Mouse (Mus musculus) cerebellum, postnatal 25 days (tissue): Measurements from ENCODE around the gene Gm3448.
A peak's percentile ranks its signal among the peaks of the same experiment; 100 is the strongest.
"Not testable (repeated sequence)": the region's sequence is repeated elsewhere in the genome, so short reads cannot be mapped to it uniquely, and the experiment has no call there.

ENCODE experiments used
- DNase-seq, 2 experiments: peaks; one replicate each; pipeline ENCODE4 v3.0.0; 2021; ENCODE audit warnings: mixed read lengths in 2 of 2

Gene Gm3448

GRCm38 (mm10) chr17:15025513-15025912, 15.8 kb downstream of the Gm3448 start:
- not testable (repeated sequence) for DNase-seq

GRCm38 (mm10) chr17:15024502-15025193, 16.7 kb downstream of the Gm3448 start:
- not testable (repeated sequence) for DNase-seq

DNA sequence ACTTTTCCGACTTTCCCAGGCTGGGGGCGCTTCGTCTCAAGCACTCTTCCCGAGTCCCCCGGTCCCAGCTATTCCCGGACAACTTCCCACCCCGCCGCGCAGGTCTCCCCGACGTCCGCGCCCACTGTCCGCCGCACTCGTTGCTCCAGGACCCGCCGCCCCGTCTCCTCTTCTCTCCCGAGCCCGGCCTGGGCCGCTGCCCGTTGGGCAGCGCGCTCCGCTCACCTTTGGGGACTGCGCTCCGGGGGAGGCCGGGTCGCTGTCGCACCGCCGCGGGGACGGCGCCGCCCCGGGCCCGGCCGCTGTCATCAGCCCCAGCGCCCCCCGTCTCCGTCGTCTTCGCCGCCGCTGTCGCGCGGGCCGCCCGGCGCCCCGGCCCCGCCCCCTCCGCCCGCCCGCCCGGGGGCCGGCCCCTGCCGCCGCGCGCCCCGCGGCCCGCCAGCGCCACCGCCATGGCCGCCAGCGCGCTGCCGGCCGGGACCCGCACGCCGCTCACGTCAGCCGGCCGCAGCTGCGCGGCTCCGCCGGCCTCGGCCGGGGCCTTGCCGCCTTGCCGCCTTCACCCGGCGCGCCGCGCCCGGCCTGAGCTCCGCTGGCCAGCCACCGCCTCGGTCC, 17.4 kb downstream of the Gm3448 start:
- not testable (repeated sequence) for DNase-seq

DNA sequence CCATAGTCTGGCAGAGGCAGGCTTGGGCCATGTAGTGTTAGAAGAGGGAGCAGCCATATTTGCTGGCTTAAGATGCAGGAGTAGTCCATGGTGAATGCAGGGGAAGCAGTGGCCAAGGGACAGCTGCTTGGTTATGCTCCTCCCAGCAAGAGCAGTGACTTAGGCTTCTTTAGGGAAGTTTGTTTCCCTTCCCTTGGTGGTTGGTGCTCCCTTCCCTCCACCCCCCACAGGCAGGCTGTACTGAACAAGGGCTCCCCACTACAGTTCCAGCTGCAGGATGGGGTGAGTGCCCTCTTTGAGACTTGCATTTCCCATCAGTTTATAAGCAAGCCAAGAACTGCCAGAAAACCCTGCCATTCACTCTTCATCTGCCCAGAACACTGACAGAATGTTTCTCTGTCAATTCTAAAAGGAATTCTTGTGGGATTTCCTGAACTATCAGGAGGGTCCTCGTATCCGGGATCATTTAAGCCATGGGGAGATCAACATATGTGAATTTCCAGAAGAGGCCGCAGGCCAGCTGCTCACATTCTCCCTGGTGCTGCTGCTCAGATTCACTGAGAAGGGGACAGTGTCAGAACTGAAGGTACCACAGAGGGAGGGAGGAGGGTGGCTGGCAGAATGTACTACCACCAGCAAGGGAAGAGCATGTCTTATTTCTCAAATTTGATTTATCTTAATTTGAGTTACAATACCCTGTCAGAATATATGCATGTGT, 19.7 kb downstream of the Gm3448 start:
- DNase-seq: peak; percentile 5 to 9

DNA sequence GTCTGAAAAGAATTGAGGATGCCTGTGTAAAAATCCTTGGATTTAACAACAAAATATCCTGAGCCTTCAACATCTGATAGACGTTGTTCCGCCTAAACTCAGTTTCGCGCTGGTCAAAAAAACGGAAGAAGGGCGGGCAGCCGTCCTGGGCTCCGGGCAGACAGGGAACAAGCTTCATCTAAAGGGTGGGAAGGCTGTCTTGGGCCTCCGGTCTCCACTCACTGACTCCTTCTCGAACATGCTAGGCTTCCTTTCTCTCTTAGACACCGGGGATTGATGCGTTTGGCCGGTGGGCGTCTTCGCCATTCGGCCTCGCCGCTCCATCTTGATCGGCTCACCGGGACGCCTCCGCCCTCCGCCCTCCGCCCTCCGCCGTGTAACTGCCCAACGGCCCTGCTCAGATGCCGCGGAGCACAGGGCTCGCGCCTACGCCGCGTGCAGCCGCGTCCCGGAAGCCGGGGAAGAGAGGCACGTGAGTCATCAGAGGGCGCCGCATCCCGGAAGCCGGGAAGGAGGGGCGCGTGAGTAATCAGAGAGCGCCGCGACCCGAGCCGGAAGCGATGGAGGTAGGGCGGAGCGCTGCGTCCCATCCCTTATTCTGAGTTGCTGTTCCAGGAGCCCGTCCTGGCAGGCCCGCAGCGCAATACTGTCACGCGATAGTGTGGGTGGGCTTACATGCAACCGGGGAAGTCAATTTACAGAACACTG, 31.5 kb downstream of the Gm3448 start, which contains the start of gene Gm3435:
TSS of gene Gm3435 (plus strand) at position 471 of the 708 bp plus-strand sequence.
- not testable (repeated sequence) for DNase-seq

DNA sequence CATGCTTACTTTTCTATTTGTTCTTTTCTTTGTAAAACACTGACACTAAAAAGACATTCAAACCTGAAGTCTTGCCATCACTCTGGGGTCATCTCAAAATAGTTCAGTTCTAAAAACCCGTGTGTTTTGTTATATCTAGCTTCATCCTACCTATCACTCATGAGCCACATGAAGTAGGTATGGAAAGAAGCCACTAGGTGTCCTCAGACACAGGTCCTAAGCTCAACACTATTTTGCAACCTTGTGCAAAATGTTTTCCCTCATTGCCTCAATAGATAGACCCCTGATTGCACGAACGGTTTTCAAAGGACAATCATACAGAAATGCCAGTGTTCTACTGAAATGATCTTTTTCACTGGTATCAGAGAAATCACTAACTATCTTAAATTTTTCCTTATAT, 32.2 kb downstream of the Gm3448 start:
- not testable (repeated sequence) for DNase-seq

GRCm38 (mm10) chr17:15000047-15000446, 41.3 kb downstream of the Gm3448 start:
- not testable (repeated sequence) for DNase-seq

GRCm38 (mm10) chr17:14994140-14994539, 47.2 kb downstream of the Gm3448 start:
- DNase-seq: not testable (repeated sequence)

DNA sequence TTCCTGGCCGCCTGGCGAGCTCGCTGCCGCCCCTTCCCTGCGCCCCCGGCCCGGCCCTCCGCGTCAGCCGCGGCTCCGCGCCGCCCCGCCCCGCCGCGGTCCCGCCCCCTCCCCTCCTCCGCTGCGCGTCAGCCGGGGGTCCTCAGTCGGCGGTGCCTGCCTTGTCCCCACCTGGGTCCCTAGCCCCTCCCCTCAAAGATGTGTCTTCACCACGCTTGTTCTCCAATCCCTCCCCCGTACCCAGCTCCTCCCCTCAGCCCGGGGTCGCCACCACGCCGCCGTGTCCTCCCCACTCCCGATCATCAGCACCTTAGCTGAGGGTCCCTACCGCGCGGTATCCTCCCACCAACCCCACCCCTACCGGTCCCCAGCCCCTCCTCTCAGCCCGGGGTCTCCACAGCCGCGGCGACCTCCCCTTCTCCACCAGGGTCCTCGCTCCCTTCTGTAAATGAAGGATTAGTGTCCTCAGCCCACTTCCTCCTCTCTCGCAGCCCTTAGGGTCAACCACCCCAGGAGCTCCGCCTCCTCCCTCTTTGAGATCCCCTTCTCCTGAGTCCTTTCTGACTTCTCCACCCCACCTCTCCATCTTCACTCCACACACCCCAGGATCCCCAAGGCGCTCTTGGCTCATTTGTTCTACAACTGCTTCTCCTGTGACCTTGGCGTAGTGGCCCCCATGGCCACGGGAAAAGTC, 48.1 kb downstream of the Gm3448 start:
- not testable (repeated sequence) for DNase-seq

DNA sequence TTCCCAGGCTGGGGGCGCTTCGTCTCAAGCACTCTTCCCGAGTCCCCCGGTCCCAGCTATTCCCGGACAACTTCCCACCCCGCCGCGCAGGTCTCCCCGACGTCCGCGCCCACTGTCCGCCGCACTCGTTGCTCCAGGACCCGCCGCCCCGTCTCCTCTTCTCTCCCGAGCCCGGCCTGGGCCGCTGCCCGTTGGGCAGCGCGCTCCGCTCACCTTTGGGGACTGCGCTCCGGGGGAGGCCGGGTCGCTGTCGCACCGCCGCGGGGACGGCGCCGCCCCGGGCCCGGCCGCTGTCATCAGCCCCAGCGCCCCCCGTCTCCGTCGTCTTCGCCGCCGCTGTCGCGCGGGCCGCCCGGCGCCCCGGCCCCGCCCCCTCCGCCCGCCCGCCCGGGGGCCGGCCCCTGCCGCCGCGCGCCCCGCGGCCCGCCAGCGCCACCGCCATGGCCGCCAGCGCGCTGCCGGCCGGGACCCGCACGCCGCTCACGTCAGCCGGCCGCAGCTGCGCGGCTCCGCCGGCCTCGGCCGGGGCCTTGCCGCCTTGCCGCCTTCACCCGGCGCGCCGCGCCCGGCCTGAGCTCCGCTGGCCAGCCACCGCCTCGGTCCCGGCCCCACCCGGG, 48.7 kb downstream of the Gm3448 start:
- DNase-seq: not testable (repeated sequence)

- DNase-seq: peak in 1 of 2 experiments; percentile 1
These were observed 51.1 kb downstream of the Gm3448 start for GRCm38 (mm10) chr17:14990116-14990702.

DNA sequence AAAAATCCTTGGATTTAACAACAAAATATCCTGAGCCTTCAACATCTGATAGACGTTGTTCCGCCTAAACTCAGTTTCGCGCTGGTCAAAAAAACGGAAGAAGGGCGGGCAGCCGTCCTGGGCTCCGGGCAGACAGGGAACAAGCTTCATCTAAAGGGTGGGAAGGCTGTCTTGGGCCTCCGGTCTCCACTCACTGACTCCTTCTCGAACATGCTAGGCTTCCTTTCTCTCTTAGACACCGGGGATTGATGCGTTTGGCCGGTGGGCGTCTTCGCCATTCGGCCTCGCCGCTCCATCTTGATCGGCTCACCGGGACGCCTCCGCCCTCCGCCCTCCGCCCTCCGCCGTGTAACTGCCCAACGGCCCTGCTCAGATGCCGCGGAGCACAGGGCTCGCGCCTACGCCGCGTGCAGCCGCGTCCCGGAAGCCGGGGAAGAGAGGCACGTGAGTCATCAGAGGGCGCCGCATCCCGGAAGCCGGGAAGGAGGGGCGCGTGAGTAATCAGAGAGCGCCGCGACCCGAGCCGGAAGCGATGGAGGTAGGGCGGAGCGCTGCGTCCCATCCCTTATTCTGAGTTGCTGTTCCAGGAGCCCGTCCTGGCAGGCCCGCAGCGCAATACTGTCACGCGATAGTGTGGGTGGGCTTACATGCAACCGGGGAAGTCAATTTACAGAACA, 62.8 kb downstream of the Gm3448 start, which contains the start of the genes 9030025P20Rik and Gm3417:
TSS of gene 9030025P20Rik (plus strand) at position 107 of the 677 bp plus-strand sequence.
TSS of gene Gm3417 (minus strand) at position 429 of the 677 bp plus-strand sequence.
- DNase-seq: not testable (repeated sequence)

GRCm38 (mm10) chr17:14977718-14978361, 63.5 kb downstream of the Gm3448 start:
- not testable (repeated sequence) for DNase-seq

DNA sequence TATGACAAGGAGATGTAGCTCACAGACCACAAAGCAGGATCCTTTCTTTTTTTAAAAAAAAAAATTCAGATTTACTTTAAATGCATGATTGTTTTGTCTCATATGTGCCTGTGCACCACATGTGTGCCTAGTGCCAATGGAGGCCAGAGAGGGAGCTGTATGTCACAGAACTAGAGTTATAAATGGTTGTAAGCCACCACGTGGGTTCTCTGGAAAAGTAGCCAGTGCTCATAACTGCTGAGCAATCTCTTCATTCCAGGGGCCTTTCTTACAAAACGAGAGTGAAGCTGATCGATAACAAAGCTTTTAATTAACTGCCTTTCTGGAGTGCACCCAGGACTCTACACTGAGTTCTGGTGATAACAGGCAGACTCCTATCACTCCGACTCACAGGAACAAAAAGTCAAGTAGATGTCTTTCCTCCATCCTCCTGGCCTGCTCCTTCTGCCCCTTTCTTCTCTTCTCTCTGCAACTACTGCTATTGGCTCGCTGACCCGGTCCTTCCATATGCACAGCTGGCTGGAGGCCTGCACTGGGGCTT, 72.9 kb downstream of the Gm3448 start:
- DNase-seq: not testable (repeated sequence)

- DNase-seq: not testable (repeated sequence)
These were observed 79.7 kb downstream of the Gm3448 start for GRCm38 (mm10) chr17:14961557-14962154.

GRCm38 (mm10) chr17:14960951-14961556, 80.3 kb downstream of the Gm3448 start, which contains the start of gene Phf10:
Gene Phf10, minus strand, starts transcription at chr17:14961273.
- DNase-seq: peak; percentile 54

DNA sequence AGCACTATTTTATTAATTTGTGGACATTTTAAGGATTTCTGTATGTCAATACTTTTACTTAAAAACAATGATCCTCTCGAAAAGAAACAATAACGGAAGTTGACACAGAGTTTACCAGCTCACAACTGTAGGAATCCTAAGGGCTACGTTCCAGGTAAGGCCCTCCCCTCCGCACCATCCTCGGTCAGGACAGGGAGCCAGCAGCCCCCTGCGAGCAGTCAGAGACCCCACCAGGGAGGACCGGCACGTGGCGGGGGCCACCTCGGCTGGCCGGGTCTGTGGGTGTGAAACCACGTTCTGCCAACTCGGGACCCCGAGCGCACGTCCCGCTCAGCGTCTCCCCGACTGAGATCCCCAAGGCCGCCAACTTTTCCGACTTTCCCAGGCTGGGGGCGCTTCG, 80.8 kb downstream of the Gm3448 start:
- DNase-seq: peak; percentile 23 to 28

DNA sequence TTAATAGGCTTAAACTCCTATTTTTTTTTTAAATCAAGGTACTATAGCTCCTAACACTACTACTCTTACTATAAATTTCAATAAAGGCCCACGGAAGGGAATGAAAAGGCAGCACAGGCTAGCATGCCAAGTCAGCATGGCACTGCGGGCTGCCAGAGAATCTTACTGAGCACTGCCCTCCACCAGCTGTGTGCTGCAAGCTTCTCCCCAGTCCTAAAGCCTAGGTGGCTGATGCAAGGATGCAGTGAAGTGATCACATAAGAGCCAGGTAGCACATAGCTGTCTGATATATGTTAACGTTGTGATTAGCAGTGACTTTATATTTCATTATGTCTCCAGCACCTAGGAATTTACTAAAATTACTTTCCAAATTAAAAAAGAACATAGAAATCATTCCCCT, 81.4 kb downstream of the Gm3448 start:
- peak in 1 of 2 experiments; percentile 9 for DNase-seq
